ENCODE assay signal across 9 mouse cellular contexts in genomic region chr11:84013105-84013504, GRCm38 (mm10). TPM values are rescaled to one million over a fixed set of nuclear protein-coding genes. Genes with fewer than 3 reads are reported as not detected.
DNase-seq lines count a peak whose midpoint lies in the region; ATAC-seq and TF ChIP-seq lines count a peak whose summit lies in the region.
"Had no signal": no experiment of that assay in that cellular context is flagged by ENCODE, and none has a peak within 500 bp of the region (broad histone marks: within the 10 kb centered on the region; RNA-seq: fewer than 3 reads in every experiment).

No protein-coding gene starts in this region.

- H3K36me3 ChIP-seq in hindbrain, embryonic 11.5 days (ENCODE audit: control insufficient read depth, insufficient read depth, low read length), result no peaks in the 10 kb centered on the region
- peaks cover 4% of the 10 kb centered on the region; the same call in 1 of the 2 replicates for H3K36me3 ChIP-seq in heart, adult 2 months (ENCODE audit: control insufficient read depth, insufficient read depth, low read length)

- H3K9me3 ChIP-seq in hindbrain, embryonic 11.5 days (ENCODE audit: control insufficient read depth, low read length), result no peaks in the 10 kb centered on the region
- H3K9me3 ChIP-seq: embryonic facial prominence, embryonic 12.5 days had no signal

- no peak overlapping the region for H3K9ac ChIP-seq in hindbrain, embryonic 11.5 days (ENCODE audit: low read depth, low read length)
- H3K9ac ChIP-seq in heart, adult 2 months (ENCODE audit: low read depth, low read length), result no peak overlapping the region
- H3K9ac ChIP-seq: embryonic facial prominence, embryonic 12.5 days had no signal

- H3K27me3 ChIP-seq in hindbrain, embryonic 11.5 days (ENCODE audit: control insufficient read depth, insufficient read depth, low read length), result no peaks in the 10 kb centered on the region
- H3K27me3 ChIP-seq in heart, adult 2 months (ENCODE audit: control insufficient read depth, insufficient read depth, low read length), result no peaks in the 10 kb centered on the region
- H3K27me3 ChIP-seq: embryonic facial prominence, embryonic 12.5 days; Patski had no signal

- TF ChIP-seq CTCF in brain, embryonic 14.5 days (IDR thresholded peaks at IDR 0.05; ENCODE audit: borderline replicate concordance, extremely low read depth, insufficient read depth, insufficient read length), result no peak
- TF ChIP-seq CTCF in heart, adult 2 months (IDR thresholded peaks at IDR 0.05), result no peak

- intact Hi-C loops in heart, adult 2 months (cut with DNase I), result no loop called here

- 0 out of 2 replicates have a peak overlapping the region, but pooled peaks have one; percentile 12 for H3K27ac ChIP-seq in hindbrain, embryonic 11.5 days (ENCODE audit: low read depth, low read length)
- H3K27ac ChIP-seq in heart, adult 2 months, result no peak overlapping the region
- H3K27ac ChIP-seq: embryonic facial prominence, embryonic 12.5 days had no signal

- no peaks in the 10 kb centered on the region for H3K79me2 ChIP-seq in heart, adult 2 months (replicated peaks; ENCODE audit: control insufficient read depth, insufficient read depth, low read length)

- TF ChIP-seq EP300 in heart, adult 2 months (IDR thresholded peaks at IDR 0.05; ENCODE audit: insufficient read depth, low read depth, low read length), result no peak

- ATAC-seq in hindbrain, embryonic 11.5 days (ENCODE audit: low FRiP score), result no peak
- ATAC-seq in monocyte, adult 5-6 weeks (replicated peaks; ENCODE audit: insufficient number of reproducible peaks, low FRiP score, low TSS enrichment, poor library complexity, severe bottlenecking), result no peak
- ATAC-seq: Patski had no signal

- no peak overlapping the region for H3K4me3 ChIP-seq in hindbrain, embryonic 11.5 days (ENCODE audit: low read depth, low read length)
- H3K4me3 ChIP-seq in heart, adult 2 months, result no peak overlapping the region
- H3K4me3 ChIP-seq: embryonic facial prominence, embryonic 12.5 days had no signal

- peak; percentile 86 for DNase-seq in brain, embryonic 14.5 days (ENCODE audit: low read depth)
- DNase-seq in cerebellum, adult 8-10 months, result peak; percentile 55
- DNase-seq in hindbrain, embryonic 11.5 days (ENCODE audit: low spot score), result peak; percentile 10
- peak; percentile 52 for DNase-seq in right cerebral cortex, adult 18-20 months
- no peak for DNase-seq in urinary bladder, postnatal 14 days (ENCODE audit: low spot score)
- DNase-seq in heart, adult 2 months, result no peak

- H3K4me2 ChIP-seq in hindbrain, embryonic 11.5 days (replicated peaks; ENCODE audit: low read depth, low read length), result no peak overlapping the region
- H3K4me2 ChIP-seq: embryonic facial prominence, embryonic 12.5 days had no signal

- 9% methylated on average over 7 of the region's 7 CpGs for WGBS in hindbrain, embryonic 11.5 days
- 57% methylated on average over 7 of the region's 7 CpGs for WGBS in heart, adult 2 months

- TF ChIP-seq POLR2A in brain, embryonic 14.5 days (IDR thresholded peaks at IDR 0.05; ENCODE audit: borderline replicate concordance, extremely low read depth, insufficient read depth, insufficient read length, poor library complexity, severe bottlenecking), result no peak
- TF ChIP-seq POLR2A in heart, adult 2 months (IDR thresholded peaks at IDR 0.05; ENCODE audit: insufficient read depth, low read depth, low read length), result no peak

- peaks cover 5% of the 10 kb centered on the region; the same call in 1 of the 2 replicates for H3K4me1 ChIP-seq in hindbrain, embryonic 11.5 days (replicated peaks; ENCODE audit: control insufficient read depth, insufficient read depth, low read length)
- no peaks in the 10 kb centered on the region for H3K4me1 ChIP-seq in heart, adult 2 months (ENCODE audit: control insufficient read depth, insufficient read depth, low read length)

RNA-seq across cellular contexts. Expression of gene Synrg, which starts 48.9 kb away (rescaled TPM):
- polyA plus RNA-seq in brain, embryonic 14.5 days (2012; rRNA removed), result 25.0 and 36.8 TPM in 2 replicates
- 21.5 and 22.8 TPM in 2 replicates for polyA plus RNA-seq in hindbrain, embryonic 11.5 days (2014; fragmentation: Nextera tagmentation; extraction: Ambion mirVana)
- 10 to 100 TPM; 23.7 to 28.1 TPM for total RNA-seq in heart, adult 2 months (2021)
- 12.2 and 18.0 TPM in 2 replicates for polyA plus RNA-seq in heart, adult 2 months (2012; rRNA removed)
- 18.2 to 41.1 TPM (median 27.7 TPM) in 3 replicates for total RNA-seq in monocyte, adult 5-6 weeks (2017)

RNA-seq across cellular contexts. Expression of gene Dusp14, which starts 56.0 kb away (rescaled TPM):
- 11.6 and 25.1 TPM in 2 replicates for polyA plus RNA-seq in brain, embryonic 14.5 days (2012; rRNA removed)
- polyA plus RNA-seq in hindbrain, embryonic 11.5 days (2014; fragmentation: Nextera tagmentation; extraction: Ambion mirVana), result 13.7 and 14.8 TPM in 2 replicates
- total RNA-seq in heart, adult 2 months (2021), result under 1 TPM; 0.34 to 0.48 TPM
- polyA plus RNA-seq in heart, adult 2 months (2012; rRNA removed), result 1.2 and 3.5 TPM in 2 replicates
- 0.76 to 1.6 TPM in 2 of 3 replicates, not detected in the other for total RNA-seq in monocyte, adult 5-6 weeks (2017)

Comparison
In these comparisons a context has a peak if more than half of its experiments do, and no peak if none do; other contexts are left out.
1. DNase-seq: peak in brain, embryonic 14.5 days (single experiment), cerebellum, adult 8-10 months (single experiment), hindbrain, embryonic 11.5 days (single experiment) and right cerebral cortex, adult 18-20 months (single experiment); none in urinary bladder, postnatal 14 days (single experiment) and heart, adult 2 months (0 of 2).